ENCODE assay signal across 29 mouse cellular contexts in the genomic region with DNA sequence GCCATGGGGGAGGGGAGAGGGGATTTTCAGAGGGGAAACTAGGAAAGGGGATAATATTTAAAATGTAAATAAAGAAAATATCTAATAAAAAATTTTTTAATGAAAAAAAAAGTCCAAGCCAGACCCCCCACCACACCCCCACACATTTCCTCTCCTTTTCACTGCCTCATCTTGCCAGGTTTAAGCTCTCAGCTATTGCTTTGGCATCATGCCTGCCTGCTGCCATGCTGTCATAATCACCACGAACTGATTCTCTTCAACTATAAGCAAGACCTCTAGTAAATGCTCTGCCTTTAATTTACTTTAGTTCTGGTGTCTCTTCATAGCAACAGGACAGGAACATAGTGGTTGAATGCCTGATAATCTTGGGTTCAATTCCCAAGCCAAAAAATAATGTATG. TPM values are rescaled to one million over a fixed set of nuclear protein-coding genes. Genes with fewer than 3 reads are reported as not detected.
"Had no signal": no experiment of that assay in that cellular context is flagged by ENCODE, and none has a peak within 500 bp of the region (broad histone marks: within the 10 kb centered on the region; RNA-seq: fewer than 3 reads in every experiment).

No protein-coding gene starts in this region.

- H3K9ac ChIP-seq: heart, embryonic 13.5 days; heart, embryonic 15.5 days; hindbrain, embryonic 13.5 days; hindbrain, embryonic 15.5 days; kidney, embryonic 15.5 days; limb, embryonic 12.5 days had no signal

- H3K4me2 ChIP-seq: heart, embryonic 11.5 days; heart, embryonic 13.5 days; heart, embryonic 15.5 days; hindbrain, embryonic 13.5 days; hindbrain, embryonic 15.5 days; kidney, embryonic 15.5 days; limb, embryonic 12.5 days had no signal

- H3K9me3 ChIP-seq: heart, embryonic 13.5 days; heart, embryonic 15.5 days; hindbrain, embryonic 13.5 days; hindbrain, embryonic 15.5 days; kidney, embryonic 15.5 days had no signal

- H3K4me3 ChIP-seq: heart, adult 2 months; heart, embryonic 13.5 days; heart, embryonic 15.5 days; hindbrain, embryonic 13.5 days; hindbrain, embryonic 15.5 days; kidney, embryonic 15.5 days; limb, embryonic 12.5 days had no signal

- H3K27me3 ChIP-seq: heart, embryonic 13.5 days; heart, embryonic 15.5 days; hindbrain, embryonic 13.5 days; hindbrain, embryonic 15.5 days; kidney, embryonic 15.5 days; limb, embryonic 12.5 days had no signal

- DNase-seq: gastrocnemius, postnatal 14 days; gastrocnemius, postnatal 36 days; heart, adult 11 months; heart, adult 2 months; heart, postnatal 14 days; heart, postnatal 36 days; kidney, adult 11 months; kidney, adult 2 months; kidney, adult 9 months; kidney, postnatal 14 days; kidney, postnatal 36 days; layer of hippocampus, adult 9-11 months; layer of hippocampus, postnatal 36 days; left cerebral cortex, postnatal 4 days had no signal

- ATAC-seq: hindbrain, postnatal 0 days; intestine, embryonic 16.5 days had no signal

- H3K27ac ChIP-seq: heart, adult 2 months; heart, embryonic 13.5 days; heart, embryonic 15.5 days; hindbrain, embryonic 13.5 days; hindbrain, embryonic 15.5 days; hindbrain, postnatal 0 days; kidney, embryonic 15.5 days; kidney, postnatal 0 days had no signal

RNA-seq across cellular contexts. Expression of a gene that starts 1.6 kb away (rescaled TPM):
- polyA plus RNA-seq: heart, adult 2 months; heart, embryonic 15.5 days; heart, postnatal 0 days; hindbrain, embryonic 11.5 days; intestine, embryonic 14.5 days; intestine, embryonic 16.5 days; kidney, adult 2 months; kidney, embryonic 15.5 days; large intestine, adult 2 months; liver, adult 2 months had no signal
